Mouse (Mus musculus) kidney, embryonic 16.5 days (tissue): Measurements from ENCODE around the gene Tmem235. TPM values are rescaled to one million over a fixed set of nuclear protein-coding genes. Genes with fewer than 3 reads are reported as not detected.

Source experiments
- ATAC-seq: fragments of 200-750 bp; cut with Nextera tagmentation; 2 replicates; pipeline ENCODE4 v1.8.0; 2017; ENCODE audit warnings: moderate TSS enrichment; ENCODE audit not compliant: low FRiP score, low TSS enrichment
- H3K27ac ChIP-seq: fragments of 300-500 bp; sonication (generic); 2 replicates; pipeline ENCODE4 v1.5.1; 2014; ENCODE audit warnings: low read length
- H3K27me3 ChIP-seq: fragments of 300-500 bp; sonication (generic); 2 replicates; pipeline ENCODE4 v1.6.1; 2014; ENCODE audit warnings: low read length, control low read depth, mixed read lengths; ENCODE audit not compliant: insufficient read depth
- H3K36me3 ChIP-seq: fragments of 300-500 bp; sonication (generic); 2 replicates; pipeline ENCODE4 v1.6.1; 2014; ENCODE audit warnings: low read length, control low read depth, mixed read lengths; ENCODE audit not compliant: insufficient read depth
- H3K4me1 ChIP-seq: fragments of 300-500 bp; sonication (generic); 2 replicates; pipeline ENCODE4 v1.6.1; 2014; ENCODE audit warnings: low read length, control low read depth, mixed read lengths; ENCODE audit not compliant: insufficient read depth
- H3K4me2 ChIP-seq: fragments of 300-500 bp; sonication (generic); replicated peaks from 2 replicates; pipeline ENCODE4 v1.6.1; 2014; ENCODE audit warnings: low read depth, low read length
- H3K4me3 ChIP-seq: fragments of 300-500 bp; sonication (generic); 2 replicates; pipeline ENCODE4 v1.5.1; 2014; ENCODE audit warnings: mild to moderate bottlenecking, low read length
- H3K9ac ChIP-seq: fragments of 300-500 bp; sonication (generic); replicated peaks from 2 replicates; pipeline ENCODE4 v1.6.1; 2014; ENCODE audit warnings: low read length
- H3K9me3 ChIP-seq: fragments of 300-500 bp; sonication (generic); 2 replicates; pipeline ENCODE4 v1.6.1; 2016; ENCODE audit warnings: low read length, control low read depth
- WGBS: fragments of 180-500 bp; shearing (Covaris S2); extraction: QIAGEN DNeasy Blood & Tissue Kit; methylation state at CpG from one replicate; pipeline ENCODE4 v1.1.7; 2014; 5-methylcytosine and 5-hydroxymethylcytosine counted together
- polyA plus RNA-seq: library from polyadenylated mRNA; unstranded; fragments of >200 nt; fragmentation: Nextera tagmentation; extraction: Ambion mirVana; gene quantifications from 2 replicates; pipeline ENCODE4 v1.2.1, GENCODE M21; 2015

Tmem235 gene
- polyA plus RNA-seq, 1 experiment from 2014 or later, result not detected

DNA sequence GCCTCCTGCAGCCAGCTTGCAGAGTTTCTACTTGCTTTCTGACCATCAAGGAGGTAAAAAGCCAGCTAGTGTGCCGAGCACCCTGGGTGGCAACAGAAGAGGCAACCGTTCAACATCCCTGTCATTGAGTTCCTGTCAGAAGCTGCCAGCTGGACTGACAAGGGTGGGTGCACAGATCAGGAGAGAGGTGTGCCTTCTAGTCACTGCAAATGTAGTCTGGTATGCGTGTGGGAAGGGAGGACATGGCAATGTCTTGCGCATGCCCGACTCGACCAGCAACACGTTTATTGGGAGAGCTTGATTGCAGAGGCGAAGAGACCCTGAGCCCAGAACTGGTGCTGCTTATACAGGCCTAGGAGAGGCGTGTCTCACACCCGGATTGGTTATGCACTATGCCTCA is 3.1 kb upstream of the Tmem235 start:
- peaks cover 44% of the 10 kb centered on the region for H3K36me3 ChIP-seq
- no peak for ATAC-seq

GRCm38 (mm10) chr11:117858392-117858791 is 2.2 kb upstream of the Tmem235 start:
- Histone ChIP-seq H3K4me2 (no peak overlapping the region), H3K36me3 (peaks cover 35% of the 10 kb centered on the region), H3K9ac (no peak overlapping the region), H3K4me3 (no peak overlapping the region), H3K9me3 (no peaks in the 10 kb centered on the region), H3K27me3 (peaks cover 18% of the 10 kb centered on the region), H3K4me1 (peaks cover 11% of the 10 kb centered on the region), H3K27ac (no peak overlapping the region)
- WGBS, result 42% methylated on average over 3 of the region's 3 CpGs
- ATAC-seq, result no peak

More for the DNA sequence above, 3.1 kb upstream of the Tmem235 start:
- peaks cover 11% of the 10 kb centered on the region for H3K4me1 ChIP-seq
- peaks cover 18% of the 10 kb centered on the region for H3K27me3 ChIP-seq
- H3K27ac ChIP-seq, result no peak overlapping the region
- no peak overlapping the region for H3K4me2 ChIP-seq
- no peak overlapping the region for H3K4me3 ChIP-seq
- 90% methylated on average over 10 of the region's 10 CpGs for WGBS
- no peaks in the 10 kb centered on the region for H3K9me3 ChIP-seq
- H3K9ac ChIP-seq, result no peak overlapping the region

GRCm38 (mm10) chr11:117863174-117863856 is 2.8 kb downstream of the Tmem235 start:
- no peak overlapping the region for H3K4me2 ChIP-seq
- H3K27ac ChIP-seq, result no peak overlapping the region
- no peak overlapping the region for H3K4me3 ChIP-seq
- no peaks in the 10 kb centered on the region for H3K9me3 ChIP-seq
- no peaks in the 10 kb centered on the region for H3K36me3 ChIP-seq
- no peak for ATAC-seq
- peaks cover 18% of the 10 kb centered on the region for H3K27me3 ChIP-seq
- WGBS, result 38% methylated on average over 11 of the region's 11 CpGs
- H3K4me1 ChIP-seq, result peaks cover 29% of the 10 kb centered on the region
- H3K9ac ChIP-seq, result no peak overlapping the region

GRCm38 (mm10) chr11:117864805-117865204 is 4.3 kb downstream of the Tmem235 start:
- Histone ChIP-seq H3K4me3 (no peak overlapping the region), H3K27ac (no peak overlapping the region), H3K9me3 (no peaks in the 10 kb centered on the region), H3K27me3 (peaks cover 13% of the 10 kb centered on the region), H3K4me2 (no peak overlapping the region), H3K36me3 (no peaks in the 10 kb centered on the region), H3K9ac (0 out of 2 replicates have a peak overlapping the region, but pooled peaks have one; percentile 15), H3K4me1 (peaks cover 27% of the 10 kb centered on the region)
- ATAC-seq, result no peak
- 70% methylated on average over 2 of the region's 2 CpGs for WGBS

DNA sequence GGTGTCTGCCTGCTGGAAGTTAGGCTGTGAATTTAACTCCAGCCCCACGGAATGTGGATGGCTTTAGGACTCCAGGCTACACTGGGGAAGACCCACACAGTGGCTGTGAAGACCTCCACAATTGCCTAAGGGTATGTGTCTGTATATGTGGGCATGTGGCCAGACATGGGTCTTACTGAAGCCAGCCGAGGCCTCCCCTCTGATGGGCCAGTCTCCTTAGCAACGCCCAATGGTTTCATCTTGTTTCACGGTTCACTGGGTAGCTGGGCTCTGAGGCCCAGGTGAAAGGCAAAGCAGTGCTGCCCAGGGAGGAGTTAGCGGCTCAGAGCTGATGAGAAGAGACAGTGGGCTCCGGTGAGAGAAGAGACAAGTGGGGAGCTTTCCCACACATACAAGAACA is 5.4 kb downstream of the Tmem235 start:
- Histone ChIP-seq H3K27ac (peak overlapping the region; percentile 60), H3K4me3 (no peak overlapping the region), H3K9ac (peak overlapping the region; percentile 2), H3K9me3 (no peaks in the 10 kb centered on the region), H3K27me3 (peaks cover 5% of the 10 kb centered on the region), H3K4me1 (peaks cover 21% of the 10 kb centered on the region), H3K36me3 (no peaks in the 10 kb centered on the region), H3K4me2 (no peak overlapping the region)
- ATAC-seq, result peak; percentile 55; the same call in 1 of the 2 replicates
- WGBS, result 8% methylated on average over 6 of the region's 6 CpGs

GRCm38 (mm10) chr11:117870688-117871365 is 10.3 kb downstream of the Tmem235 start:
- peaks cover 22% of the 10 kb centered on the region for H3K4me1 ChIP-seq
- H3K4me2 ChIP-seq, result no peak overlapping the region
- 36% methylated on average over 12 of the region's 12 CpGs for WGBS
- H3K4me3 ChIP-seq, result no peak overlapping the region
- H3K36me3 ChIP-seq, result no peaks in the 10 kb centered on the region
- ATAC-seq, result no peak
- H3K27me3 ChIP-seq, result no peaks in the 10 kb centered on the region
- H3K9me3 ChIP-seq, result no peaks in the 10 kb centered on the region
- H3K9ac ChIP-seq, result no peak overlapping the region
- no peak overlapping the region for H3K27ac ChIP-seq

GRCm38 (mm10) chr11:117871376-117871775 is 10.8 kb downstream of the Tmem235 start:
- Histone ChIP-seq H3K4me2 (no peak overlapping the region), H3K4me3 (no peak overlapping the region), H3K36me3 (no peaks in the 10 kb centered on the region), H3K4me1 (peaks cover 18% of the 10 kb centered on the region), H3K27ac (no peak overlapping the region), H3K27me3 (no peaks in the 10 kb centered on the region), H3K9ac (no peak overlapping the region), H3K9me3 (no peaks in the 10 kb centered on the region)
- ATAC-seq, result no peak
- 61% methylated on average over 5 of the region's 5 CpGs for WGBS

DNA sequence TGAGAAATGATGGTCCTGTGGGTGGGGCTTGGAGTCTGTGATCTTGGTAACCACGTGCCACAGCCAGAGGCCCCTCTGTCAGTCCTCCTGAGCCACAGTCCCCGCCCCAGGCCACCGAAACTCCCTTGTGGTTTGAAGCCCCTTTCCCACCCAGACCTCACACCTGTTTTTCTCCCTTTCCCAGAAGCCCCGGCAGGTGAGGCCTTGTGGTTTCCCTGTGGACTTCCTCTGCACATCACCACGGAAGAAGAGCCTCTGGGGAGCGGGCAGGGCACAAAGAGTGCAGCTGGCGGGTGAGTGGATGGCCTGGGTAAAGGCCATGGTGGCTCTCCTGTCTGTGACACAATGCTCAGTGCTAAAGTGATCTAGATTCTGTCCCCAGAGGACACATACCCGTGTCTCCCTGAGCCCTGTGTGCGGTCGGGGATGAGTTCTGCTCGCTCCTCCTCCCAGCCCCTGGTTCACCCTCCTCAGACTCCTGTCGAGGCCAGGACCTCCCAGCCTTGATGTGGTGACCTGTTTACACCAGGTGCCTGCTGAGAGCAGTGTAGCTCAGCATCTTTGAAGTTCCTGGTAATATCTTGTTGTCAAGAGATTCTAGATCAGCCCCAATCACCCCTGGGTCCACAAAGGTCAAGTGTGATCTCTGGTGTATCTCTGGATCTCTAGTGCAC is 11.5 kb downstream of the Tmem235 start:
- peak overlapping the region; percentile 96; the same call in 1 of the 2 replicates for H3K4me2 ChIP-seq
- 66% methylated on average over 12 of the region's 12 CpGs for WGBS
- no peaks in the 10 kb centered on the region for H3K36me3 ChIP-seq
- no peaks in the 10 kb centered on the region for H3K9me3 ChIP-seq
- ATAC-seq, result no peak
- no peak overlapping the region for H3K27ac ChIP-seq
- H3K4me1 ChIP-seq, result peaks cover 17% of the 10 kb centered on the region
- no peak overlapping the region for H3K9ac ChIP-seq
- H3K27me3 ChIP-seq, result no peaks in the 10 kb centered on the region
- H3K4me3 ChIP-seq, result no peak overlapping the region

DNA sequence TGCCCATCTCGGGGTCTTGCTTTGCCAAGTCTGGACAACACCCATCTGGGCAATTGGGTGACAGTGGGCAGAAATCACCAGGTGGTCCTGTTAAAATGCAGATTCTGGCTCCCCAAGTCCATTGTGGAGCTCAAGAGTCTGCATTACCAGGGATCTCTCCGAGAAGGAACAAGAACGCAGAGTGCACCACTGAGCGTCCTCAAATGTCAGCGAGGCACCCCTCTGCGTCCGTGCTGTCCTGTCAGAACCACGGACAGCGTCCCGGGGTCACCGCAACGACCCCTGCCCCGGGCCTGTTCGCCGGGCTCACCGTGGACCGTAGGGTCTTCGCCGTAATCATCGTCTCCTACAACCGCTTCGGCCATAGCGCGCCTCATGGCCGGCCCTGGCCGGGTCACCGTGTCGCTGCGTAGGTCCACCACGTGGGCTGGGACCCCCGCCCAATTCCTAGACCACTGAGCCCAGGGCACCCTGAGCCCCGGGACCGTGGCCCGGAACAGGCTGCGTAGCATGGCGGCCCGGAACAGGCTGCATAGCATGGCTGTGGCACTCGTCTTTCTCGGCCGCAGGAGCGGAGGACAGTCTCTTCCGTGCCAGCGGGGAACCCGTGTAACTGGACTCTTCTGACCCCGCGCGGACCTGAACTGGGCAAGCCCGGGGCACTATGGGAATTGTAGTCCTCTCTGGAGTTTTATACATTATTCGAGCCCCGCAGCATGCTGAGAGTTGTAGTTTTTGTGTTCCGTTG is 12.5 kb downstream of the Tmem235 start, which contains the start of gene Tha1:
Gene Tha1, minus strand, starts transcription at position 621 of the 748 bp plus-strand sequence.
- Histone ChIP-seq H3K4me1 (peaks cover 21% of the 10 kb centered on the region), H3K27ac (no peak within 1 kb of the TSS), H3K4me2 (peak within 1 kb of the TSS; percentile 96), H3K36me3 (no peaks in the 10 kb centered on the region), H3K27me3 (no peaks in the 10 kb centered on the region), H3K9me3 (no peaks in the 10 kb centered on the region), H3K4me3 (peak within 1 kb of the TSS; percentile 62), H3K9ac (peak within 1 kb of the TSS; percentile 73)
- 1% methylated on average over 51 of the region's 51 CpGs for WGBS
- ATAC-seq, result peak; percentile 80
